Mouse (Mus musculus): Measurements from ENCODE around the gene Zfp292. TPM values are rescaled to one million over a fixed set of nuclear protein-coding genes. Genes with fewer than 3 reads are reported as not detected.

The Zfp292 gene
- total RNA-seq, 2 experiments from 2014 or later, result 8.6 to 8.8 TPM

GRCm38 (mm10) chr4:34823901-34824300, 58.9 kb downstream of the Zfp292 start:
- DNase-seq, result no peak
- intact Hi-C loops (cut with DNase I; ENCODE audit: low total_unique reads), result no loop called here

- DNase-seq, result no peak
- intact Hi-C loops (cut with DNase I; ENCODE audit: low total_unique reads), result no loop called here
Observed at GRCm38 (mm10) chr4:34819904-34820303, 62.9 kb downstream of the Zfp292 start.

GRCm38 (mm10) chr4:34801166-34802034, 81.4 kb downstream of the Zfp292 start:
- intact Hi-C loops (cut with DNase I; ENCODE audit: low total_unique reads), result no loop called here
- no peak for DNase-seq

- intact Hi-C loops (cut with DNase I; ENCODE audit: low total_unique reads), result no loop called here
- DNase-seq, result no peak
Observed at GRCm38 (mm10) chr4:34798005-34798404, 84.8 kb downstream of the Zfp292 start.

GRCm38 (mm10) chr4:34797294-34797983, 85.3 kb downstream of the Zfp292 start:
- intact Hi-C loops (cut with DNase I; ENCODE audit: low total_unique reads), result no loop called here
- no peak for DNase-seq

- intact Hi-C loops (cut with DNase I; ENCODE audit: low total_unique reads), result no loop called here
- no peak for DNase-seq
Observed at GRCm38 (mm10) chr4:34796294-34796693, 86.5 kb downstream of the Zfp292 start.

GRCm38 (mm10) chr4:34786476-34786875, 96.3 kb downstream of the Zfp292 start:
- intact Hi-C loops (cut with DNase I; ENCODE audit: low total_unique reads), result loop anchor here (5.0 kb wide), 1 partner anchor 131 kb away; no protein-coding TSS in a partner anchor
- no peak for DNase-seq

GRCm38 (mm10) chr4:34785646-34786045, 97.1 kb downstream of the Zfp292 start:
- DNase-seq, result no peak
- intact Hi-C loops (cut with DNase I; ENCODE audit: low total_unique reads), result loop anchor here (5.0 kb wide), 1 partner anchor 132 kb away; no protein-coding TSS in a partner anchor

- no peak for DNase-seq
- intact Hi-C loops (cut with DNase I; ENCODE audit: low total_unique reads), result loop anchor here (5.0 kb wide), 1 partner anchor 132 kb away; no protein-coding TSS in a partner anchor
Observed at GRCm38 (mm10) chr4:34784865-34785264, 97.9 kb downstream of the Zfp292 start.

GRCm38 (mm10) chr4:34782730-34783129, 100.0 kb downstream of the Zfp292 start:
- intact Hi-C loops (cut with DNase I; ENCODE audit: low total_unique reads), result no loop called here
- no peak for DNase-seq

GRCm38 (mm10) chr4:34777677-34778527, 104.9 kb downstream of the Zfp292 start, which contains the start of gene Smim8:
TSS of gene Smim8 (minus strand) at chr4:34778423.
- intact Hi-C loops (cut with DNase I; ENCODE audit: low total_unique reads), result loop anchor here (10.0 kb wide), 1 partner anchor 93 kb away; the partner anchor contains the start of gene Slc35a1
- peak; percentile 91 for DNase-seq

GRCm38 (mm10) chr4:34771652-34772371, 110.9 kb downstream of the Zfp292 start:
- intact Hi-C loops (cut with DNase I; ENCODE audit: low total_unique reads), result loop anchor here (10.0 kb wide), 1 partner anchor 87 kb away; the partner anchor contains the start of gene Slc35a1

GRCm38 (mm10) chr4:34756163-34756562, 126.6 kb downstream of the Zfp292 start, which contains the start of gene Gm136:
TSS of gene Gm136 (minus strand) at chr4:34756263.
- no peak for DNase-seq
- intact Hi-C loops (cut with DNase I; ENCODE audit: low total_unique reads), result no loop called here

More at GRCm38 (mm10) chr4:34771652-34772371, 110.9 kb downstream of the Zfp292 start:
- DNase-seq, result no peak

Other genes starting within 250 kb of the Zfp292 start
- gene Slc35a1, start 195.5 kb downstream of the Zfp292 start, total RNA-seq (2021), result 10 to 100 TPM; 11.4 to 12.3 TPM
- gene Cfap206, start 152.8 kb downstream of the Zfp292 start, total RNA-seq (2021), result not detected
- gene Gm136, start 126.7 kb downstream of the Zfp292 start, total RNA-seq (2021), result not detected
- 10 to 100 TPM; 24.5 to 29.0 TPM for gene Smim8, start 104.5 kb downstream of the Zfp292 start, total RNA-seq (2021)
- not detected for gene Cga, start 10.8 kb upstream of the Zfp292 start, total RNA-seq (2021)

Measured in gastrocnemius, postnatal 14 days (tissue).